Mouse (Mus musculus): Measurements from ENCODE around the gene Smpd2. TPM values are rescaled to one million over a fixed set of nuclear protein-coding genes. Genes with fewer than 3 reads are reported as not detected.

The Smpd2 gene
- polyA plus RNA-seq, 1 experiment, result 26.4 TPM

GRCm38 (mm10) chr10:41473782-41474468, 16.2 kb downstream of the Smpd2 start:
- Histone ChIP-seq H3K4me2 (ENCODE audit: low read depth) (no peak overlapping the region), H3K4me3 (no peak overlapping the region), H3K27me3 (ENCODE audit: control insufficient read depth, insufficient read depth, insufficient read length) (no peaks in the 10 kb centered on the region), H3K79me2 (ENCODE audit: control insufficient read depth, insufficient read depth) (no peaks in the 10 kb centered on the region), H3ac (ENCODE audit: control insufficient read depth, insufficient read length) (no peak overlapping the region), H3K36me3 (ENCODE audit: control insufficient read depth, insufficient read depth) (no peaks in the 10 kb centered on the region)
- no peak for TF ChIP-seq MYOD1 (IDR thresholded peaks at IDR 0.05; ENCODE audit: control insufficient read depth in 1 of 3, insufficient read length in 2 of 3, low read depth in 2 of 3)

GRCm38 (mm10) chr10:41472962-41473481, 17.1 kb downstream of the Smpd2 start:
- no peaks in the 10 kb centered on the region for H3K36me3 ChIP-seq (ENCODE audit: control insufficient read depth, insufficient read depth)
- H3K79me2 ChIP-seq (ENCODE audit: control insufficient read depth, insufficient read depth), result no peaks in the 10 kb centered on the region

GRCm38 (mm10) chr10:41472534-41472933, 17.6 kb downstream of the Smpd2 start:
- Histone ChIP-seq H3K4me3 (no peak overlapping the region), H3K79me2 (ENCODE audit: control insufficient read depth, insufficient read depth) (no peaks in the 10 kb centered on the region), H3K4me2 (ENCODE audit: low read depth) (no peak overlapping the region), H3ac (ENCODE audit: control insufficient read depth, insufficient read length) (no peak overlapping the region), H3K36me3 (ENCODE audit: control insufficient read depth, insufficient read depth) (no peaks in the 10 kb centered on the region), H3K27me3 (ENCODE audit: control insufficient read depth, insufficient read depth, insufficient read length) (no peaks in the 10 kb centered on the region)
- TF ChIP-seq MYOG (IDR thresholded peaks at IDR 0.05; ENCODE audit: control insufficient read depth in 1 of 3, insufficient read depth in 1 of 3, insufficient read length in 2 of 3, low read depth in 2 of 3), result no peak

More at GRCm38 (mm10) chr10:41472962-41473481, 17.1 kb downstream of the Smpd2 start:
- Histone ChIP-seq H3K27me3 (ENCODE audit: control insufficient read depth, insufficient read depth, insufficient read length) (no peaks in the 10 kb centered on the region), H3K4me2 (ENCODE audit: low read depth) (no peak overlapping the region), H3ac (ENCODE audit: control insufficient read depth, insufficient read length) (no peak overlapping the region), H3K4me3 (no peak overlapping the region)
- no peak for TF ChIP-seq SRF (IDR thresholded peaks at IDR 0.05; ENCODE audit: control insufficient read depth, insufficient read length, low read depth)
- no peak for TF ChIP-seq POLR2A (IDR thresholded peaks at IDR 0.05; ENCODE audit: insufficient read length, low read depth)
- no peak for TF ChIP-seq E2F4 (IDR thresholded peaks at IDR 0.05; ENCODE audit: insufficient read depth)
- TF ChIP-seq CEBPB (IDR thresholded peaks at IDR 0.05; ENCODE audit: insufficient read depth, poor library complexity, severe bottlenecking), result no peak
- no peak for TF ChIP-seq MYOG (IDR thresholded peaks at IDR 0.05; ENCODE audit: control insufficient read depth in 1 of 3, insufficient read depth in 1 of 3, insufficient read length in 2 of 3, low read depth in 2 of 3)
- no peak for TF ChIP-seq REST (IDR thresholded peaks at IDR 0.05; ENCODE audit: insufficient read depth, insufficient read length)
- no peak for TF ChIP-seq POLR2AphosphoS2 (IDR thresholded peaks at IDR 0.05; ENCODE audit: insufficient read length, low read depth)
- TF ChIP-seq MAX (IDR thresholded peaks at IDR 0.05; ENCODE audit: low read depth), result no peak
- TF ChIP-seq USF1 (IDR thresholded peaks at IDR 0.05; ENCODE audit: low read depth), result no peak
- no peak for TF ChIP-seq TCF12 (IDR thresholded peaks at IDR 0.05; ENCODE audit: insufficient read depth, poor library complexity, severe bottlenecking)
- TF ChIP-seq TCF3 (IDR thresholded peaks at IDR 0.05; ENCODE audit: insufficient read length, low read depth), result no peak
- TF ChIP-seq MYOD1 (IDR thresholded peaks at IDR 0.05; ENCODE audit: control insufficient read depth in 1 of 3, insufficient read length in 2 of 3, low read depth in 2 of 3), result no peak

- Histone ChIP-seq H3K36me3 (ENCODE audit: control insufficient read depth, insufficient read depth) (no peaks in the 10 kb centered on the region), H3ac (ENCODE audit: control insufficient read depth, insufficient read length) (no peak overlapping the region), H3K4me2 (ENCODE audit: low read depth) (no peak overlapping the region), H3K79me2 (ENCODE audit: control insufficient read depth, insufficient read depth) (no peaks in the 10 kb centered on the region), H3K4me3 (no peak overlapping the region), H3K27me3 (ENCODE audit: control insufficient read depth, insufficient read depth, insufficient read length) (no peaks in the 10 kb centered on the region)
- TF ChIP-seq E2F4 (IDR thresholded peaks at IDR 0.05; ENCODE audit: insufficient read depth), result no peak
- TF ChIP-seq TCF3 (IDR thresholded peaks at IDR 0.05; ENCODE audit: insufficient read length, low read depth), result no peak
Measured at GRCm38 (mm10) chr10:41470693-41471092, 19.5 kb downstream of the Smpd2 start.

GRCm38 (mm10) chr10:41467325-41467724, 22.8 kb downstream of the Smpd2 start:
- Histone ChIP-seq H3K79me2 (ENCODE audit: control insufficient read depth, insufficient read depth) (no peaks in the 10 kb centered on the region), H3K4me3 (no peak overlapping the region), H3ac (ENCODE audit: control insufficient read depth, insufficient read length) (no peak overlapping the region), H3K36me3 (ENCODE audit: control insufficient read depth, insufficient read depth) (peaks cover 15% of the 10 kb centered on the region), H3K27me3 (ENCODE audit: control insufficient read depth, insufficient read depth, insufficient read length) (no peaks in the 10 kb centered on the region), H3K4me2 (ENCODE audit: low read depth) (no peak overlapping the region)
- TF ChIP-seq SRF (IDR thresholded peaks at IDR 0.05; ENCODE audit: control insufficient read depth, insufficient read length, low read depth) (no peak), USF1 (IDR thresholded peaks at IDR 0.05; ENCODE audit: low read depth) (no peak), E2F4 (IDR thresholded peaks at IDR 0.05; ENCODE audit: insufficient read depth) (no peak), MYOD1 (IDR thresholded peaks at IDR 0.05; ENCODE audit: control insufficient read depth in 1 of 3, insufficient read length in 2 of 3, low read depth in 2 of 3) (no peak), REST (IDR thresholded peaks at IDR 0.05; ENCODE audit: insufficient read depth, insufficient read length) (no peak), TCF3 (IDR thresholded peaks at IDR 0.05; ENCODE audit: insufficient read length, low read depth) (no peak), POLR2A (IDR thresholded peaks at IDR 0.05; ENCODE audit: insufficient read length, low read depth) (no peak), MAX (IDR thresholded peaks at IDR 0.05; ENCODE audit: low read depth) (no peak), MYOG (IDR thresholded peaks at IDR 0.05; ENCODE audit: control insufficient read depth in 1 of 3, insufficient read depth in 1 of 3, insufficient read length in 2 of 3, low read depth in 2 of 3) (no peak), CEBPB (IDR thresholded peaks at IDR 0.05; ENCODE audit: insufficient read depth, poor library complexity, severe bottlenecking) (no peak), POLR2AphosphoS2 (IDR thresholded peaks at IDR 0.05; ENCODE audit: insufficient read length, low read depth) (no peak), TCF12 (IDR thresholded peaks at IDR 0.05; ENCODE audit: insufficient read depth, poor library complexity, severe bottlenecking) (no peak)
